In genomic region chr8:47867067-47867466, GRCm38 (mm10) we compare ENCODE assay signal across 9 mouse cellular contexts. TPM values are rescaled to one million over a fixed set of nuclear protein-coding genes. Genes with fewer than 3 reads are reported as not detected.
DNase-seq lines count a peak whose midpoint lies in the region; ATAC-seq and TF ChIP-seq lines count a peak whose summit lies in the region.
"Had no signal": no experiment of that assay in that cellular context is flagged by ENCODE, and none has a peak within 500 bp of the region (broad histone marks: within the 10 kb centered on the region; RNA-seq: fewer than 3 reads in every experiment).

No protein-coding gene starts in this region.

- no peak for TF ChIP-seq EP300 in CH12.LX (IDR thresholded peaks at IDR 0.05; ENCODE audit: low read length)
- no peak for TF ChIP-seq EP300 in liver, embryonic 14.5 days (IDR thresholded peaks at IDR 0.05; ENCODE audit: low read depth)

- H3K27me3 ChIP-seq in CH12.LX (replicated peaks), result no peaks in the 10 kb centered on the region
- no peaks in the 10 kb centered on the region for H3K27me3 ChIP-seq in liver, embryonic 14.5 days (ENCODE audit: control insufficient read depth, insufficient read depth, low read length)
- H3K27me3 ChIP-seq in neural tube, embryonic 14.5 days (ENCODE audit: control insufficient read depth, insufficient read depth, low read length), result no peaks in the 10 kb centered on the region

- WGBS in liver, embryonic 14.5 days (ENCODE audit: insufficient replicate concordance), result 20% methylated on average over 8 of the region's 8 CpGs
- 30% methylated on average over 8 of the region's 8 CpGs for WGBS in neural tube, embryonic 14.5 days

- DNase-seq in CH12.LX (ENCODE audit: extremely low read depth), result peak; percentile 57
- DNase-seq in brain, embryonic 14.5 days (ENCODE audit: low read depth), result peak; percentile 86
- DNase-seq in fibroblast of lung, adult 2 months (ENCODE audit: low read depth), result peak; percentile 43
- peak; percentile 85 to 93 for DNase-seq in heart, postnatal 14 days
- peak; percentile 93 to 94 for DNase-seq in kidney, postnatal 4 days
- peak in 2 of 3 experiments; percentile 16 to 19 for DNase-seq in liver, embryonic 14.5 days (ENCODE audit: low read depth in 3 of 3, low spot score in 3 of 3)
- DNase-seq in telencephalon, adult 2 months (ENCODE audit: low read depth, low spot score), result peak; percentile 46

- intact Hi-C loops in heart, postnatal 14 days (cut with DNase I), result loop anchor here (1.0 kb wide), 1 partner anchor 149 kb away; no protein-coding TSS in a partner anchor

- H3K4me3 ChIP-seq in CH12.LX (replicated peaks in 1 of 3; ENCODE audit: low read depth in 2 of 3, low read length in 2 of 3, poor library complexity in 1 of 3), result no peak overlapping the region
- H3K4me3 ChIP-seq in liver, embryonic 14.5 days (ENCODE audit: insufficient read depth in 1 of 2, low read depth in 2 of 2, low read length in 2 of 2), result no peak overlapping the region
- no peak overlapping the region for H3K4me3 ChIP-seq in neural tube, embryonic 14.5 days (ENCODE audit: low read depth, low read length)

- H3K9ac ChIP-seq in CH12.LX (ENCODE audit: insufficient read depth, low read depth), result no peak overlapping the region
- H3K9ac ChIP-seq in liver, embryonic 14.5 days (replicated peaks), result no peak overlapping the region
- no peak overlapping the region for H3K9ac ChIP-seq in neural tube, embryonic 14.5 days (replicated peaks; ENCODE audit: low read depth, low read length)

- TF ChIP-seq POLR2A in CH12.LX (IDR thresholded peaks at IDR 0.05; ENCODE audit: low read depth, low read length), result no peak
- no peak for TF ChIP-seq POLR2A in brain, embryonic 14.5 days (IDR thresholded peaks at IDR 0.05; ENCODE audit: borderline replicate concordance, extremely low read depth, insufficient read depth, insufficient read length, poor library complexity, severe bottlenecking)

- TF ChIP-seq RAD21 in CH12.LX (IDR thresholded peaks at IDR 0.05; ENCODE audit: low read depth, low read length), result peak; percentile 53

- peaks cover 0 to 2% of the 10 kb centered on the region in 2 experiments for H3K36me3 ChIP-seq in CH12.LX (replicated peaks in 1 of 2; ENCODE audit: control insufficient read depth in 1 of 2, insufficient read depth in 1 of 2, low read length in 1 of 2)
- no peaks in the 10 kb centered on the region; the same call in 1 of the 2 replicates for H3K36me3 ChIP-seq in liver, embryonic 14.5 days (replicated peaks; ENCODE audit: control insufficient read depth, insufficient read depth, low read depth)
- no peaks in the 10 kb centered on the region for H3K36me3 ChIP-seq in neural tube, embryonic 14.5 days (ENCODE audit: control insufficient read depth, insufficient read depth, low read length)

- no peaks in the 10 kb centered on the region for H3K9me3 ChIP-seq in CH12.LX (replicated peaks; ENCODE audit: low read length)
- no peaks in the 10 kb centered on the region for H3K9me3 ChIP-seq in liver, embryonic 14.5 days (ENCODE audit: control insufficient read depth, low read length)
- H3K9me3 ChIP-seq in neural tube, embryonic 14.5 days (ENCODE audit: control insufficient read depth, low read length), result no peaks in the 10 kb centered on the region

- in situ Hi-C loops in CH12.LX (cut with MboI; ENCODE audit: low pct_ligation_motif_present, low pct_unique_long_range_greater_than_20kb, low sequenced_read_pairs), result loop anchor here (25.0 kb wide), 1 partner anchor 145 kb away; no protein-coding TSS in a partner anchor

- no peaks in the 10 kb centered on the region for H3K79me2 ChIP-seq in CH12.LX (replicated peaks; ENCODE audit: control insufficient read depth, extremely low read depth, insufficient read depth, poor library complexity, severe bottlenecking)

- dilution Hi-C loops in CH12.LX (cut with MboI; ENCODE audit: extremely low pct_ligation_motif_present, extremely low pct_unique_long_range_greater_than_20kb, low sequenced_read_pairs), result no loop called here

- H3K4me1 ChIP-seq in CH12.LX (ENCODE audit: control insufficient read depth in 1 of 2, insufficient read depth in 2 of 2), result peaks cover 0 to 6% of the 10 kb centered on the region in 2 experiments; a peak in 2 of 4 replicates
- H3K4me1 ChIP-seq in liver, embryonic 14.5 days (replicated peaks; ENCODE audit: control insufficient read depth in 2 of 2, insufficient read depth in 2 of 2, low read length in 1 of 2), result no peaks in the 10 kb centered on the region
- H3K4me1 ChIP-seq in neural tube, embryonic 14.5 days (ENCODE audit: control insufficient read depth, insufficient read depth, low read length), result no peaks in the 10 kb centered on the region

- H3K27ac ChIP-seq in CH12.LX (ENCODE audit: insufficient read depth, low read depth), result no peak overlapping the region
- no peak overlapping the region for H3K27ac ChIP-seq in liver, embryonic 14.5 days
- H3K27ac ChIP-seq in neural tube, embryonic 14.5 days (ENCODE audit: low read depth, low read length), result no peak overlapping the region

- peak; percentile 58 to 64 for TF ChIP-seq CTCF in CH12.LX (conservative IDR thresholded peaks at IDR 0.05 in 1 of 2, IDR thresholded peaks at IDR 0.05 in 1 of 2; ENCODE audit: low read depth in 2 of 2, low read length in 2 of 2)
- peak; percentile 99 for TF ChIP-seq CTCF in brain, embryonic 14.5 days (IDR thresholded peaks at IDR 0.05; ENCODE audit: borderline replicate concordance, extremely low read depth, insufficient read depth, insufficient read length)
- TF ChIP-seq CTCF in liver, embryonic 14.5 days (IDR thresholded peaks at IDR 0.05; ENCODE audit: low read depth), result peak; percentile 93

- ATAC-seq in liver, embryonic 14.5 days (ENCODE audit: insufficient read depth), result no peak
- ATAC-seq in neural tube, embryonic 14.5 days (ENCODE audit: low read depth), result peak; percentile 89

- H3K4me2 ChIP-seq in CH12.LX (ENCODE audit: insufficient read depth, low read depth, poor library complexity, severe bottlenecking), result no peak overlapping the region
- no peak overlapping the region for H3K4me2 ChIP-seq in liver, embryonic 14.5 days (ENCODE audit: low read depth)
- H3K4me2 ChIP-seq in neural tube, embryonic 14.5 days (ENCODE audit: low read depth, low read length), result no peak overlapping the region

TF ChIP-seq in CH12.LX, 34 proteins besides CTCF, POLR2A, EP300 and RAD21:
- TF ChIP-seq SMC3 (IDR thresholded peaks at IDR 0.05; ENCODE audit: low read depth, low read length) (peak; percentile 60), USF1 (IDR thresholded peaks at IDR 0.05; ENCODE audit: low read depth, low read length) (no peak)

RNA-seq across cellular contexts. Expression of gene Cldn22, which starts 42.8 kb away (rescaled TPM):
- not detected in 2 replicates for total RNA-seq in CH12.LX (2012; rRNA removed)
- not detected in 2 replicates for total RNA-seq in CH12.LX (2014; rRNA removed)
- polyA plus RNA-seq in CH12.LX (2012; ENCODE audit: insufficient read length, low read depth), result not detected in 2 replicates
- not detected in 2 replicates for polyA plus RNA-seq in brain, embryonic 14.5 days (2012; rRNA removed)
- not detected for total RNA-seq in heart, postnatal 14 days (2021)
- not detected in 2 replicates for polyA plus RNA-seq in liver, embryonic 14.5 days (2012; rRNA removed)
- not detected in 2 replicates for polyA plus RNA-seq in liver, embryonic 14.5 days (2014; fragmentation: Nextera tagmentation; extraction: Ambion mirVana)
- not detected in 2 replicates for polyA plus RNA-seq in neural tube, embryonic 14.5 days (2014; fragmentation: Nextera tagmentation; extraction: Ambion mirVana)

RNA-seq across cellular contexts. Expression of gene Cldn24, which starts 45.1 kb away (rescaled TPM):
- total RNA-seq in CH12.LX (2012; rRNA removed) (not detected in 2 replicates), CH12.LX (2014; rRNA removed) (not detected in 2 replicates)
- not detected in 2 replicates for polyA plus RNA-seq in CH12.LX (2012; ENCODE audit: insufficient read length, low read depth)
- not detected in 2 replicates for polyA plus RNA-seq in brain, embryonic 14.5 days (2012; rRNA removed)
- not detected for total RNA-seq in heart, postnatal 14 days (2021)
- not detected in 2 replicates for polyA plus RNA-seq in liver, embryonic 14.5 days (2012; rRNA removed)
- not detected in 2 replicates for polyA plus RNA-seq in liver, embryonic 14.5 days (2014; fragmentation: Nextera tagmentation; extraction: Ambion mirVana)
- not detected in 2 replicates for polyA plus RNA-seq in neural tube, embryonic 14.5 days (2014; fragmentation: Nextera tagmentation; extraction: Ambion mirVana)
- polyA plus RNA-seq: gonadal fat pad, adult 2 months had no signal

Comparison
In these comparisons a context has a peak if more than half of its experiments do, and no peak if none do; other contexts are left out.
1. DNase-seq: peak in every context shown above with its lines; median percentile 94 in kidney, postnatal 4 days; 89 in heart, postnatal 14 days; 86 in brain, embryonic 14.5 days; 57 in CH12.LX; 46 in telencephalon, adult 2 months; 43 in fibroblast of lung, adult 2 months; 18 in liver, embryonic 14.5 days.